Mouse (Mus musculus): ENCODE data around the gene Gm6169. TPM values are rescaled to one million over a fixed set of nuclear protein-coding genes. Genes with fewer than 3 reads are reported as not detected.
A peak's percentile ranks its signal among the peaks of the same experiment; 100 is the strongest.
"Not testable (repeated sequence)": the region's sequence is repeated elsewhere in the genome, so short reads cannot be mapped to it uniquely, and the experiment has no call there.

The Gm6169 gene
- total and polyA plus RNA-seq, 3 experiments = 3.9 to 17.6 (median 4.4) TPM

GRCm38 (mm10) chr13:97138404-97138931 lies 39.4 kb upstream of the Gm6169 start:
- DNase-seq (ENCODE audit: extremely low read depth) = peak; percentile 29
- in situ Hi-C loops (cut with MboI; ENCODE audit: low pct_ligation_motif_present, low pct_unique_long_range_greater_than_20kb, low sequenced_read_pairs); H3K27ac ChIP-seq (ENCODE audit: insufficient read depth, low read depth); H3K27me3 ChIP-seq (replicated peaks); dilution Hi-C loops (cut with MboI; ENCODE audit: extremely low pct_ligation_motif_present, extremely low pct_unique_long_range_greater_than_20kb, low sequenced_read_pairs); H3K9me3 ChIP-seq (replicated peaks; ENCODE audit: low read length): not testable (repeated sequence)
- peaks cover 18 to 47% of the 10 kb centered on the region in 2 experiments for H3K36me3 ChIP-seq (replicated peaks in 1 of 2; ENCODE audit: control insufficient read depth in 1 of 2, insufficient read depth in 1 of 2, low read length in 1 of 2)
- H3K4me2 ChIP-seq (ENCODE audit: insufficient read depth, low read depth, poor library complexity, severe bottlenecking) = peak overlapping the region; percentile 93
- TF ChIP-seq CTCF (conservative IDR thresholded peaks at IDR 0.05 in 1 of 2, IDR thresholded peaks at IDR 0.05 in 1 of 2; ENCODE audit: low read depth in 2 of 2, low read length in 2 of 2) (peak in 1 of 2 experiments; percentile 18; a peak in 1 of 4 replicates), MYC (IDR thresholded peaks at IDR 0.05; ENCODE audit: low read depth, low read length) (peak; percentile 68; the same call in 1 of the 2 replicates), TBP (conservative IDR thresholded peaks at IDR 0.05; ENCODE audit: low read depth, low read length) (0 out of 2 replicates have a peak, but pooled peaks have one; percentile 69)
- H3K79me2 ChIP-seq (replicated peaks; ENCODE audit: control insufficient read depth, extremely low read depth, insufficient read depth, poor library complexity, severe bottlenecking) = peaks cover 32% of the 10 kb centered on the region
- peak overlapping the region; percentile 84 to 95 (median 90) for H3K4me3 ChIP-seq (replicated peaks in 1 of 3; ENCODE audit: low read depth in 2 of 3, low read length in 2 of 3, poor library complexity in 1 of 3)
- H3K9ac ChIP-seq (ENCODE audit: insufficient read depth, low read depth) = peak overlapping the region; percentile 89
- H3K4me1 ChIP-seq (ENCODE audit: control insufficient read depth in 1 of 2, insufficient read depth in 2 of 2) = peaks cover 0 to 23% of the 10 kb centered on the region in 2 experiments; a peak in 2 of 4 replicates

GRCm38 (mm10) chr13:97137466-97138400 lies 38.7 kb upstream of the Gm6169 start, which contains the start of the genes Gfm2 and Nsa2:
Gene Gfm2, plus strand, starts transcription at chr13:97137937.
Gene Nsa2, minus strand, starts transcription at chr13:97137937.
- dilution Hi-C loops (cut with MboI; ENCODE audit: extremely low pct_ligation_motif_present, extremely low pct_unique_long_range_greater_than_20kb, low sequenced_read_pairs) (no loop called here), in situ Hi-C loops (cut with MboI; ENCODE audit: low pct_ligation_motif_present, low pct_unique_long_range_greater_than_20kb, low sequenced_read_pairs) (no loop called here)
- peak within 1 kb of the TSS; percentile 71 for H3K27ac ChIP-seq (ENCODE audit: insufficient read depth, low read depth)
- H3K4me3 ChIP-seq (replicated peaks in 1 of 3; ENCODE audit: low read depth in 2 of 3, low read length in 2 of 3, poor library complexity in 1 of 3) = peak within 1 kb of the TSS; percentile 84 to 95 (median 90)
- no peaks in the 10 kb centered on the region for H3K27me3 ChIP-seq (replicated peaks)
- DNase-seq (ENCODE audit: extremely low read depth) = peak; percentile 96
- peaks cover 0 to 23% of the 10 kb centered on the region in 2 experiments; a peak in 2 of 4 replicates for H3K4me1 ChIP-seq (ENCODE audit: control insufficient read depth in 1 of 2, insufficient read depth in 2 of 2)
- no peaks in the 10 kb centered on the region for H3K9me3 ChIP-seq (replicated peaks; ENCODE audit: low read length)
- peak within 1 kb of the TSS; percentile 93 for H3K4me2 ChIP-seq (ENCODE audit: insufficient read depth, low read depth, poor library complexity, severe bottlenecking)
- H3K9ac ChIP-seq (ENCODE audit: insufficient read depth, low read depth) = peak within 1 kb of the TSS; percentile 89
- H3K36me3 ChIP-seq (replicated peaks in 1 of 2; ENCODE audit: control insufficient read depth in 1 of 2, insufficient read depth in 1 of 2, low read length in 1 of 2) = peaks cover 18 to 46% of the 10 kb centered on the region in 2 experiments
- peaks cover 32% of the 10 kb centered on the region for H3K79me2 ChIP-seq (replicated peaks; ENCODE audit: control insufficient read depth, extremely low read depth, insufficient read depth, poor library complexity, severe bottlenecking)
- TF ChIP-seq MXI1 (IDR thresholded peaks at IDR 0.05; ENCODE audit: low read depth, low read length) = peak; percentile 60
- TF ChIP-seq CHD2 (IDR thresholded peaks at IDR 0.05; ENCODE audit: low read length) = 0 out of 2 replicates have a peak, but pooled peaks have one; percentile 20
- peak; percentile 90 for TF ChIP-seq TBP (conservative IDR thresholded peaks at IDR 0.05; ENCODE audit: low read depth, low read length)
- TF ChIP-seq HCFC1 (IDR thresholded peaks at IDR 0.05; ENCODE audit: low read depth, low read length) = peak; percentile 90
- peak; percentile 74 for TF ChIP-seq MYC (IDR thresholded peaks at IDR 0.05; ENCODE audit: low read depth, low read length)
- peak; percentile 41; the same call in 1 of the 2 replicates for TF ChIP-seq ZMIZ1 (IDR thresholded peaks at IDR 0.05; ENCODE audit: low read depth, low read length)
- peak; percentile 47; the same call in 1 of the 2 replicates for TF ChIP-seq POLR2AphosphoS2 (IDR thresholded peaks at IDR 0.05; ENCODE audit: low read depth, low read length)
- TF ChIP-seq PAX5 (IDR thresholded peaks at IDR 0.05; ENCODE audit: low read length) = no peak
- TF ChIP-seq UBTF (IDR thresholded peaks at IDR 0.05; ENCODE audit: low read depth, low read length) = 0 out of 2 replicates have a peak, but pooled peaks have one; percentile 65
- no peak for TF ChIP-seq CTCF (conservative IDR thresholded peaks at IDR 0.05 in 1 of 2, IDR thresholded peaks at IDR 0.05 in 1 of 2; ENCODE audit: low read depth in 2 of 2, low read length in 2 of 2)
- TF ChIP-seq SIN3A (IDR thresholded peaks at IDR 0.05; ENCODE audit: low read length) = peak; percentile 91
- TF ChIP-seq RAD21 (IDR thresholded peaks at IDR 0.05; ENCODE audit: low read depth, low read length) = no peak
- TF ChIP-seq E2F4 (IDR thresholded peaks at IDR 0.05; ENCODE audit: insufficient replicate concordance, low read depth, low read length) = no peak
- no peak for TF ChIP-seq CHD1 (IDR thresholded peaks at IDR 0.05; ENCODE audit: low read depth, low read length)
- TF ChIP-seq ELF1 (IDR thresholded peaks at IDR 0.05; ENCODE audit: low read depth, low read length) = peak; percentile 90
- TF ChIP-seq RCOR1 (conservative IDR thresholded peaks at IDR 0.05; ENCODE audit: low read depth, low read length) = no peak
- TF ChIP-seq IRF4 (IDR thresholded peaks at IDR 0.05; ENCODE audit: low read depth, low read length) = peak; percentile 79
- peak; percentile 85; the same call in 1 of the 2 replicates for TF ChIP-seq KAT2A (IDR thresholded peaks at IDR 0.05; ENCODE audit: insufficient replicate concordance, low read length)
- TF ChIP-seq ZNF384 (IDR thresholded peaks at IDR 0.05; ENCODE audit: low read depth, low read length) = no peak
- TF ChIP-seq ZC3H11A (IDR thresholded peaks at IDR 0.05; ENCODE audit: low read depth, low read length) = no peak
- peak; percentile 54; the same call in 1 of the 2 replicates for TF ChIP-seq MEF2A (IDR thresholded peaks at IDR 0.05; ENCODE audit: borderline replicate concordance, low read depth, low read length)
- TF ChIP-seq JUN (IDR thresholded peaks at IDR 0.05; ENCODE audit: insufficient read depth, low read depth, low read length) = no peak
- TF ChIP-seq JUND (conservative IDR thresholded peaks at IDR 0.05; ENCODE audit: low read depth, low read length) = no peak
- peak; percentile 94 for TF ChIP-seq TCF12 (IDR thresholded peaks at IDR 0.05; ENCODE audit: low read depth, low read length)
- no peak for TF ChIP-seq ZKSCAN1 (IDR thresholded peaks at IDR 0.05; ENCODE audit: borderline replicate concordance, low read depth, low read length)
- no peak for TF ChIP-seq USF2 (conservative IDR thresholded peaks at IDR 0.05; ENCODE audit: low read depth, low read length)
- TF ChIP-seq SMC3 (IDR thresholded peaks at IDR 0.05; ENCODE audit: low read depth, low read length) = no peak
- peak; percentile 69 for TF ChIP-seq NRF1 (IDR thresholded peaks at IDR 0.05; ENCODE audit: low read depth, low read length)

Data from CH12.LX (cell line).